Mouse (Mus musculus) B cell, adult (primary cell): ENCODE measurements around the gene Asb11. TPM values are rescaled to one million over a fixed set of nuclear protein-coding genes. Genes with fewer than 3 reads are reported as not detected.

Experiments used
- total RNA-seq: library from RNA; stranded (reverse); gene quantifications from 4 replicates; pipeline ENCODE4 v1.2.4, GENCODE M21; 2023; ENCODE audit not compliant: inconsistent age

Asb11 gene
- not detected in 4 replicates for total RNA-seq

GRCm38 (mm10) chrX:164436709-164437108 is at the start of gene Asb11:
Gene Asb11 (plus strand): TSS chrX:164436994.

GRCm38 (mm10) chrX:164419471-164419939 is 17.3 kb upstream of the Asb11 start, which contains the start of gene Piga:
Gene Piga (plus strand): TSS chrX:164419787.

GRCm38 (mm10) chrX:164505709-164506498 is 69.1 kb downstream of the Asb11 start, which contains the start of gene Asb9:
Gene Asb9 (plus strand): TSS chrX:164506327.

Other genes with a start within 250 kb of the Asb11 start
- not detected in 4 replicates for gene Bmx, start 178.8 kb upstream of the Asb11 start, total RNA-seq
- gene Pir, start 167.6 kb upstream of the Asb11 start, total RNA-seq: not detected in 4 replicates
- not detected in 4 replicates for gene Vegfd, start 63.6 kb upstream of the Asb11 start, total RNA-seq
- 12.1 to 16.0 TPM (median 13.8 TPM) in 4 replicates for gene Piga, start 17.2 kb upstream of the Asb11 start, total RNA-seq
- not detected in 4 replicates for gene Asb9, start 69.3 kb downstream of the Asb11 start, total RNA-seq